Mouse (Mus musculus) liver, embryonic 14.5 days (tissue): Measurements from ENCODE around the gene Ctnnd2.

ENCODE experiments used
- CTCF ChIP-seq: IDR thresholded peaks from 2 replicates; pipeline ENCODE4 v1.5.1; 2016; ENCODE audit warnings: antibody characterized with exemption, low read depth, control low read depth
- EP300 ChIP-seq: IDR thresholded peaks from 2 replicates; pipeline ENCODE4 v1.6.1; 2016; ENCODE audit warnings: antibody characterized with exemption, low read depth

- TF ChIP-seq EP300, result no peak
- no peak for TF ChIP-seq CTCF
These were observed 483.0 kb downstream of the Ctnnd2 start for GRCm38 (mm10) chr15:30655433-30655832.
